Mouse (Mus musculus) thymus, postnatal 10 days (tissue): ENCODE measurements around the gene Gm20388.

ENCODE experiments used
- DNase-seq, 2 experiments: peaks; one replicate each; pipeline ENCODE4 v3.0.0; 2021; ENCODE audit warnings: low spot score in 2 of 2

Gene Gm20388

DNA sequence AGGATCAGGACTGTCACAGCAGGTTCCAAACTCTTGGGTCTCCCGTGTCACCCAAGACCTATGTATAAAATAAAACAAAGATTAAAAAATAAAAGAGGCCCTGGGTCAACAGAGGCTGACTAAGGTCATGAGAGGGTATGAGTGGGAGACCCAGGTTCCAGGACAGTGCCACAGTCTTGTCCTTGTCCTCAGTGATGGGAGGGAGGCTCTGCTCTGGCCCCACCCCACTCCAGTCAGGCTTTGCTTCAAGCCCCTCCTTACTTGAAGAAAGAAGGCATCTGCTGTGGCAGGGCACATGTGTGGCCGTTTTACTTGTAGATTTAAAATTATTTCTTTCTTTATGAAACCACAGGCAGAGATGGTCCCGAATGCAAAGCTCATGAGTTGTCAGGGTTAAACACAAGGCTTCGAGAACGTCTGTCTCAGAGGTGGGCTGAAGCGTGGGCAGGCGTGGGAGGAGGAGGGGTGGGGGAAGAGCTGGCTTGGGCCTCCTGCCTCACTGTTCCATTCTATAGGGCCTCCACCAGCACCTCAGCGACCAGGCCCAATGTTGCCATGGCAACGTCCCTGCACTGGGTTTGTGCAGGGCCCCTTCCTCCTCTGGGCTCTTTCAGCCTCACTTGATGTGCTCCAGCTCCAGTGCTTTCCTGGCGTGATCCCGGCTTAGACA lies 4188.4 kb downstream of the Gm20388 start:
- DNase-seq, result no peak

DNA sequence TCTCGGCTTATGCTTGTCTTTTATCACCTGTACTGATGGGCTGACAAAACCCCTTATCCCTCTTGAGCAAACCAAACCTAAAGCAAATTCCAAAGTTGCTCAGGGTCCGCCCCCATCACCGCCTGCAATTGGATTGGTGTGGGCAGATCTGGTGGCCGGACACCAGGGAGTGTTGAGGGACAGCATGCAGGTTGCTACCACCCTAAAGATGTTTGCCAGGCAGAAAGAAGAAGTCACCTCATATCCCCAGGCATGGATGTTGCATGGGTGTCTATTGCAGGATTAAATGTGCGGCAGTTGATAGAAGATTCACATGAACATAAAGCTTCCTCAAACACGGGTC lies 4189.0 kb downstream of the Gm20388 start:
- no peak for DNase-seq

DNA sequence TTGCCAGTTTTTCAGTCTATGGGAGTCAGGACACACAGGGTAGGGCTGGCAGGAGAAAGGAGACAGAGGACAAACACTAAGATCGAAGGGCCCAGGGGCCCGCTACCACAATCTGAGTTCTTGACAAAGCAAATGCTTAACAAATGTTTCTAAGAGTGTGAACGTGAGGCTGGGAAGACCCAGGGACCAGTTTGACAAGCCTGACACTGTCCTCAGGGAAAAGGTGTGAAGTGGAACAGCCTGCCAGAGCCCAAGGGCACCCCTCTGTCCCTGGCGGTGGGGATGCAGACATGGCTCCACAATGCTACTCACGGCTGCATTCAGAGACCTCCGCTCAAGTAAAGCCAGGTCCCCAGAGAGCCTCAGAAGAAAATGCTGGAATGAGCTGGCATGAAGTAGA lies 4195.2 kb downstream of the Gm20388 start:
- DNase-seq, result no peak

DNA sequence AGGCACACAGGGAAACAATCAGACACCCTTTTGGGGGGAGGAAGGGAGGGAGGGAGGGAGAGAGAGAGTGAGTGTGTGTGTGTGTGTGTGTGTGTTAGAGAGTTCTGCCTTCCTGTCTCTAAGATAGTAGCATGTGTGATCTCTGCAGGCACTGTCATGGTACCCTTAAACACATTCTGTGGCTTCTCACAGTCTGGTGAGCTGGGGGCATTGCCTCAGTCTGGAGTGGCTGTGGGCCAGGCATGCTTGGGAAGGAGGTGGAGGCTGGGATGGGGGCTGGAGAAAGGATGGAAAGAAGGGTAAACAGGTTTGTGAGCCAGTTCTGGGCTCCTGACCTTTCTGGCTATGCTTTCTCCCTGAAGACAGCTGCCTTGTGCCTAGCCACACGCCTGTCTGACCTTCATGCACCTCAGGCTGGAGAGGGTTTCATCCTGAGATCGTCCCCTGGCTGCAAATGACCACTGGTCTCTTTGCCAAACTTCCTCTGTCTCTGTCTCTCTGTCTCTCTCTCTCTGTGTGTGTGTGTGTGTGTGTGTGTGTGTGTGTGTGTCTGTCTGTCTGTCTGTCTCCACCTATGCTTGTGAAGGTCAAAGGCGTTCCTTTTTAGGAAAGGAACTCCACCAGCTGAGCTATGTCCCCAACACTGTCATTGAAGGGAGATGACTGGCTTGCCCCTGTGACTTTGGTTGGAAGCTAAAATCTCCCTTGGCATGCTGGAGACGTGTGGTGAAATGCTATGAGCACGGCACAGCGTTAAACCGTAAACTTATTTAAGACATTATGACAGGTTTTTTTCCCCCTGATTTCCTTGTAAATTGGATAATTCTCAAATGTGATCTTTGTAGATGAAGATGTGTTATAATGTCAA lies 4195.9 kb downstream of the Gm20388 start:
- DNase-seq, result no peak

DNA sequence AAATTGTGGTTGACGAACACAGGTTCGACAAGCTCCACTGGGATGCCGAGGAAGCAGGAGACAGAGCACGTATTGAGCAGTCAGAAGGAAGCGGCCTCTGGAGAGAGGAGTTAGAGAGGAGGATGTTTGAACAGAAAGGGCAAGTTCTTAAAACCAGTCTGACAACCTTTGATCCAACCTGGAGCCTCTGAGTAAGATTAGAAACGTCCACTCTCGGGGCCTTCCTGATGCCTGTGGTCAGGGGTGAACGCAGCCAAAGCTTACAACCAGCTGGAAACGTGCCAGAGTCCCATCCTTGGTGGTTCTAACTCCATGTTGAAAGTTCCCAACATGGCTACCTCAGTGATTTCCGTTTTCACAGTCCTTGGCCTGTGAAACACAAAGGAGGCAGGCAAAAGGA lies 4202.5 kb downstream of the Gm20388 start:
- DNase-seq, result no peak

DNA sequence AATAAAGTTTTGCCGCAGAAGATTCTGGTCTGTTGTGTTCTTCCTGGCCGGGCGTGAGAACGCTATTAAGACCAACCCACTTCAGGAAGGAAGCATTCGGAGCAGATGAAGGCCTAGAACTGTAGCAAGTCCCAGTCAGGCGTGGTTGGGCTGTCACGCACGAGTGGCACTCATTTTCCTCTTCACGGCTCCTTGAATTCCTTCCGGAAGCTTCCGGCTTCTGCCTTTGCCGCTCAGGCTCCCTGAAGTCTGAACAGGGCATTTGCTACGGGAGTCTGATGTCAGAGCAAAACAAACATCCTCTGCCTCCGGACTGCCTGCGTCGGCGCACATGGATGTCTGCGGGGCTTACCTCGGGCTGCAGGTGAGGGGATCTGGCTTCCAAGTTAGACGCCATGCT lies 4214.6 kb downstream of the Gm20388 start:
- DNase-seq, result no peak

DNA sequence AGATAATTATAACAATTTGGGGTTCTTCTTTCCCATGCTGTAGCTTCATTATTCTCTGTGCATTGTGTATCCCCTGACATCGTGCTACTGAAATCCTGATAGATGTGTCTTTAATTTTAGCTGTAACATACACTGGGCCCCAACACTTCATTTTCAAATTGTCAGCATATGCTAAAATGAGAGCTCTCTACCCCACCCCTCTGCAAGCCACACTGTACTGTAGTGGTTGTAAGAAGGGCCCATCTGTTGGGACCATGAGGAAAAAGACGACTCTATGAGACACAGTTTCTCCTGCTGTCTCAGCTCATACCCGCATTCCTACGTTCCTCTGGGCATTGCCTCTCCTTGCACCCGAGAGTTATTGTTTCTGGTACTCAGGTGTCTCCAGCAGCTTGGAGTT lies 4226.6 kb downstream of the Gm20388 start:
- no peak for DNase-seq

DNA sequence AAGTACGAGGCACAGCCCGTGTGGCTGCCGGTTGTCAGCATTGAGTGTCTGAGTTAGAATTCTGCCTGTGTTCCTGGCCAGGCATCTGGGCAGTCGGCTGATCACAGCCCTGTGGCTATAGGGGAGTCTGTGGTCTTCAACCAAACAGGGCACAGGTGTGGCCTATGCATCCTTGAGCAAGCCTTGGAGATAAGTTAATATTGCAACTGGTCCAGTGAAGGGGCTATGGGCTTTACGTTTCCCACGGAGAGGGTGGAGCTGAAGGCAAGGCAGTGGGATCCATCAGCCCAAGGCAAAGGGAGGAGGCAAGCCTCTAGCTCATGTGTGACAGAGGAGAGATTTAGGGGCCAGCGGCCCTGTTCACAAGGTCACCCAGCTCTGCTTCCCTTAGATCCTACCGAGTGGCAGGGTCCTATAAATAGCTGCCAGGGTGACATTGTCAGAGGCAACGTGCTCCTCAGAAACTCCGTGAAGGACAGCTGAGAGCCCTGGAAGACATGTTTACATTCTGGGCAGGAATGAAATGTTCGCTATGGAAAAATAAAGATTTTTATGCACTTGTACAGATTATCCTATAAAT lies 4229.7 kb downstream of the Gm20388 start:
- DNase-seq, result no peak

DNA sequence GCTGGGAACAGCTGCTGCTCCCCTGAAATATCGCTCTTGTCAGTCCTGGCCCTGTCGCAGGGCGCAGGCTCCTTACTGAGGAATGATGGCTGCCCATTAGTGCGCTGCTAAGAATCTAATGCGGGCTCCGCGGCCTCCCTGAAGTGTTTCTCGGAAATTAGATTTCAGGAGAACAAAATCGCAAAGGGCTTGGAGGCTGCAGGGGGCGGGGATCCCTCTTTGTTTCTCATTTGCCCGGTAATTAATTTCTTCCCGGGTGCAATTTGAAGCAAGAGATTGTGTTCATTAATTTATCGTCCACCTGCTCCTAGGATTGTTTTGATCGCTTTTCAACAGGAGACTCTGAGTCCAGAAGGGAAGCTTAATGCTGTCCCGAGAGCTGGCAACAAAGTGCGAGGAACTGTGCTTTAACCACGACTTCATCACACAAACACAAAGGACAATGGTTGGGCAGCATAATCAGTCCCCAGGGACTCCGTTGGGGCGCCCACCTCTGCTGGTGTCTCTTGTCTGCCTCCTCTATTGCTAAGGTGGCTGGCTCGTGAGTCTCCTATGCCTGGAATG lies 4230.3 kb downstream of the Gm20388 start:
- no peak for DNase-seq

DNA sequence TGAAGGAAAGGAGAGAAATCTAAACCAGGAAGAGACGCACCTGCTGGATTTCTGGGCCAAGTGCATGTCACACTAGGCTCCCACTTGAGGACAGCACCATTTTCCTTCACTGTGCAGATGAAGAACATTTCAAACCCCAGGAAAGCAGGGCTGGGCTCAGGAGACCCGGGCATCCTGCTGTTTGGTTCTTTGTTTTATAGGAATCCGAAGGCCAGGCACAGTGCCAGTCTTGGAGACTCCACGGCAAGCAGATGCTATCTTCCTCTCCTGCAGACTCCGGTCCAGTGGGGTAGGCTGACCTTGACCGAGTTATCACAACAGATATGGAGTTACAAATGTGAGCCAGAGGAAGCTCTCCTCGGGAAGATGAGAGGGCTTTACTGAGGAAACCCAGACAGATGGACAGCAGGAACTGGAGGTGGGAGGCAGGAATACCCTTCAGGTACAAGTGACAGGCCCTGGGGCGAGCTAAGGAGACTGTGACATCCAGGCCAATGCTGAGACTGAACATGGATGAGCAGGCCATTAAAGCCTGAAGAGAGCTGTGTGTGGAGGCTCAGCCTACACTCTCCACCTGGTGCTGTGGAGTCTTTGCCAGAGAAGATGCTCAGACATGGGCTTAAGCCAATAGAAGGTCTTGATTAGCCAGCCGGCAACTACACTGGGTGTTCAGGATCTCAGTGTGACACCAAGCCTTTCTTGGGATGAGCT lies 4231.2 kb downstream of the Gm20388 start:
- DNase-seq, result no peak

DNA sequence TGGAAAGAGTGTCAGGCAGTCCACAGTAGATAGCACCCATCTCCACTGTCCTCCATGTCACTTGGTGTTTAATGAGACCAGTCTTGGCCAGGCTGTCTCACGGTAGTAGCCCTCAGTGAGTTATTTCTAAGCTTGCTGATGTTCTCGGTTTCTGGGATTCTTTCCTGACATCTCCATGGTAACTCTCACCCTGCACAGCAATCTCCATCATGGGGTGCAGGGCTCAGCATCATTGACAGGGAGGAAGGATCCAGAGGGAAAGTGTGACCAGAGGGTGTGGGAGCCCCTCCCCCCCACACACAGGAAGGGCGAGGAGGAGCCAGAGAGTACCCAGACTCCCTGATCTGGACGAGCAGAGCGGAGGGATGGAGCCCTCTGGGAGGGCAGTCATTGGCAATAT lies 4232.4 kb downstream of the Gm20388 start:
- no peak for DNase-seq

DNA sequence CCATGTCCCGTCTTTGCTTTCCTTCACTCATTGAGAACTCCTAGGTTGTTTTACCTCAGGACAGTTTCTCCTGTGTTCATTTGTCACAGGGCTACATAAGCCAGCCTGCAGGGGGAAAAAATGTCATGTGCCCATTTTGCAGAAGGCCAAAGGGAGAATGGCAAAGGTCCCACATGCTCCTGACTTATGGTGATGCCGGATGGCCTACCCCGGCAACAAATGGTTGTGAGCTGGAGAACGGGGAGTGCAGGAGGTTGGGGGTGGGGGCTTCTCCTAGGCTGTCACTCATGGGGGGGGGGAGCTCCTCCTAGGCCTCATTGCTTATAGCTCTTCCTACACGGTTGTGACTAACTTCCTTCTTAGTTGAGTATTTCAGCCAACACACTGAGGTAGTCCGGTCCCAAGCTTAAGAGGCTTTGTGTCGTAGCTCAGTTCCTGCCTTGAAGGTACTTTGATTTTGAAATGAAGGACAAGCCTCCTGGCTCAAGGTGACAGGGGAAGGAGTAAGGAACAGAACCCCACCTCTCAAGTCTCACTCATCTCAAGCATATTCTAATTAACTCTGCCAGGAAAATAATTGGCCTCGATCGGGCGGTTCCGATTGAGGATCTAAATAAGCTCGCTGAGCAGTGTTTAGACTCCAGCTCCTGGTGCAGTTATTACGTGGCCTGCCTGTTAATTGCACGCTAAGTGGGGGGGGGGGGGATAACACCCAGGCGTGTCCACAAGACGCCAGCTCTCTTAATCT lies 4233.4 kb downstream of the Gm20388 start:
- no peak for DNase-seq

DNA sequence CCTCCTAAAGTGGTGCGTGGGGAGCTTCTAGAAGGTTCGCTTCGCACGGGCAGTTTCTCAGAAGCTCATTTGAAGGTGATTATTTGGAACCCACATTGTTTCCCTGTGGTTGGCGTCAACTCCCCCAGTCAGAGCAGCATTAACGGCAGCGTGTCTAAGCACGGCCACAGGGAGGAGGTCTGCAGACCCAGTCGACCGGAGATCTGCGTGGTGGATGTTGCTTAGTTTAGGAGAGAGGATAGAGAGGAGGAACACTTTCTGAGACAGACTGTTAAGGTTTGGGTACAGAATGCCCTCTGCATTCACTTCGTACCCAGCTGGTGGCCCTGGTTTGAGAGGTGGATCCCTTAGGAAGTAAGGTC lies 4234.0 kb downstream of the Gm20388 start:
- DNase-seq, result no peak

DNA sequence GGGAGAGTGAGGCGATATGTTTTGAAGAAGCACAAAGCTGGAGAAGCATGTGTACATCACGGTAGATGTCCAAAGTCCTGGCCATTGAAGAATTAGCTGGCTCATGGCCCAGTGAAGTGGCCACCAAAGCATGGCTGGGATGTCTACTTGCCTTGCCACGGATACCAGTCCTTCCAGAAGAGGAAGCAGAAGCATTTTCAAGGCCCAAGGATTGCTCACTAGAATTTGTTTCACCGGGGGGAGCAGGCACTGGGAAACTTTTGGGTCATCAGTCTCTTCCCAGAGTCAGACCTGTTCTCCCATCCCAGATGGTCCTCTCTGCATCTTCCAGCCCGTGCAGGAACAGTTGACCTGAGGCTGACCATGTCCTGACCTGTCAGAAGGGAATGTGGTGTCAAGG lies 4235.6 kb downstream of the Gm20388 start:
- DNase-seq, result no peak

DNA sequence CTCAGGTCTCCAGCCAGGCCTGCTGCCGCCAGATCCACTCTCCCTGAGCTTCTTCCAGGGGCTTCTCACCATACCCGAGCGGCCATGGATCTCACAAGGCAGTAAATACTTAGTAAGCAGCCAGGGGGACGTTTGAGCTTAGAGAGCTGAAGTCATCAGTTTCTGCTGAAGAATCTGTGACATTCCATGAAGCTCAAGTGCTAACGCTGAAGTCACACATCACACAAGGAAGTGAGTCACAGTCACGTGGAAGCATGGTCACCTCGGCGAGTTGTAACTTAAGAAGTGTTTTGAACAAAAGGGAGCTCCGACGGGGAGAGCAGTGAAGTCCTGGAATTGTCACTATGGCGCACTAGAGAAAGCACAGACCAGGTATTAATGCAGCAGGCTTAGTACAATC lies 4239.4 kb downstream of the Gm20388 start:
- no peak for DNase-seq

DNA sequence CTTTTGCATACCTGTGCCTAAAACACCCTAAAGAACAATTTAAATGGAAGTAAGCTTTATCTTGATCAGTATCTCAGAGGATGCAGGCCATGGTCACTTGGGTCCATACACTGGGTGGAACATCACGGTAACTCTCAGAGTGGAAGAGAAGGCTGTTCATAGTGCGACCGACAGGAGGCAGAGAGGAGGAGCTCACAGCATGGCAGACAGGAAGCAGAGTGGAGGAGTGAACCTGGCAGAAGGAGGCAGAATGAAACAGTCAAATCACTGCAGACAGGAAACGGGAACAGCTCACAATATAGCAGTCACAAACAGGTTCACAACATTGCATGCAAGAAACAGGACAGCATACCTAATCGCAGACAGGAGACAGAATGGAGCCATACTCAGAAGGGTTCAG lies 4239.9 kb downstream of the Gm20388 start:
- DNase-seq, result peak in 1 of 2 experiments; percentile 21

DNA sequence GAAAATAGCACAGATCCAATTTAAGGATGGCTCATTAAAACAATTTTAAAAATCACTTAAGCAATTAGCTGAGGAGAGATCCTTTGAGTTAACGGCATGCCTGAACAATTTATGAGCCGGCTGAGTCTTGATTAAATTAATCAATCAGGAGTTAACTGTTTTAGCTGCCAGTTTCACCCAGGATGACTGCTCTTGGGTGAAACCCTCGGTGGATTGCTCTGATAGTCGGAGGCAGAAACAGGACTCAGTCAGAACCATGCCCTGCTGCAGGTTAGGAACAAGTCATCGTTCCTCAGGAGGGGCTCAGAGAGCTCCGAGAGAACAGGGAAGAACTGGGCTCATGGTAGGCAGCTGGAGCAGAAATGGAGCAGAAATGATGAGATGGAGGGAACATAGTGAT lies 4241.2 kb downstream of the Gm20388 start:
- DNase-seq, result no peak

DNA sequence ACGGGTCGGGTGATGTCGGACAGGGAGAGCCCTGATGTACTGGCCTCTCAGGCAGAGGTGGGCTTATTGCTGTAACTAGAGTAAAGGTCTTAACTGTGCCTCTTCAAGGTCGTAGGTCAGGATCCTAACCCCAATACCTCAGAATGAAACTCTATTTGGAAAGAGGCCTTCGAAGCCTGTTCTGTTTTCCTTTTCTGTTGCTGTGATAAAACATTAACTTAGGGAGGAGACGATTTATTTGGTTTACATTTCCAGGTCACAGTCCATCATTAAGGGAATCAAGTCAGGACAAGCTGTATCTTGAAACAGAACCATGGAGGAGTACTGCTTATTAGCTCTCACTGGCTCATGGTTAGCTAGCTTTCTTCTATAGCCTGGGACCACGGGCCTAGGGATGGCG lies 4242.1 kb downstream of the Gm20388 start:
- no peak for DNase-seq

DNA sequence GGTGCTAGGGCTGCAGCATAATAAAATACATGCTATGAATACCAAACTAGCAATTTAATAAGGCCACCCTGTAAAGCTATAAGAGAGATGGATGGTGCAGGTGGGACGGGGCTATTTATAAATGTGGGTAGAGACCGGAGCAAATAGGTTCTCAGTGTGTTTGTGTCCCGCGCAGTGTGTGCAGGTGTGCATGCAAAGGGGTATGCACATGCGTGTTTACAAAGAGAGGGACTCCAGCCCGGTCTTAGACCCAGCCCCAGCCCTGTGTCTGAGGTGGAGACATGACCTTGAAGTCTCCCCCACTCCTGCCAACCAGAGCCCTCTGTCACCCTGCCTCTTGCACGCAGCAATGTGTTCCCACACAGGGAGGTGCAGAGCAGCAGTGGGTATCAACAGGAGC lies 4245.7 kb downstream of the Gm20388 start:
- DNase-seq, result no peak

DNA sequence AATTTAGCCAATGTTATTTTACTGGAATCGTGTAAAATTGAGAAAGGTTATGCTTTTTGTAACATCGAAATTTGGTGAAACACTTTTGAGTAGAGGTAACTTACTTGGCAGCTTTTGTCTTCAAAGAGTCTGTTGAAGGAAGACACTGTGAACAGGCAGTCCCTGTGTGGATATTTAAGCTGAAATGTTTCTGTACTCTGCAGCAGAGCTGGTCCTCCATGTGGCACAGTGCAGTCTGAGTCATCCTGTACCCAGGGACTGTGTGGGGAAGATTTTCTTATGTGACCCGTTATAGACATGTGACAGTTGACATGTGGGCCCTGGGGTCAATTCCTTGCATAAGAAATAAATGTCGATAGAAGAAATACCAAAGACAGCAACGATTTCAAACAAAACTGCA lies 4251.0 kb downstream of the Gm20388 start:
- no peak for DNase-seq

DNA sequence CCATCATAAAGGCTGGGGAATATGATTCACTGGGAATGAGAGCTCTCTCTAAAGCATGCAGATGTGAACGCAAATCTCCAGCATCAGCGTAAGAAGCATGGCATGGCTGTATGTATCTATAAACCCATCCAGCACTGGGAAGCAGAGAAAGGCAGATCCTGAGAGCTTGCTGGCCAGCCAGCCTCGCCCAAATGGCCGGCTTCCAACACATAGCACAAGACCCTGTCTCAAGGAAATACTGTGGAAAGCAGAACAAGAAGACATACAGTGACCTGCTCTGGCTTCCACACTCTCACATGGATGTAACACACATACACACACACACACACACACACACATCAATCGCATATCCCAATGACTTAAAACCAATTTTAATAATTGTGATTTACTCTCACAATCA lies 4252.6 kb downstream of the Gm20388 start:
- no peak for DNase-seq

DNA sequence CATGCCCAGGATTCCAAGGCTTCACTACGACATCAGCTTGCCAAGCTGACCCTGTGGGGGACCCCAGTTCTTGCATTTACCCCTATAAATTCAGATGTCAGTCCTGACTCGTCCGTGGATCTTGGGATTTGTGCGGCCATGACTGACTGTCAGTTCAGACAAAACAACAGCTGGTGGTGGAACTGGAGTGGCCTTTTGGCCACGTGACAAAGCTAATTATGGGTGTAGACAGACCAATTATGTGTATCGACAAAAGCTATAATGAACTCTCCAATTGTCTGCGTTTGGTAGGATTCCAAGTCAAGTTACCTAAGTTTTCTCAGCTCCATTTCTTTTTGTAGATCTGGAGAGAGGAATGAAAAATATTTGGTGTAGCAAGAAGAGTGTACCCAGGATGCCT lies 4259.1 kb downstream of the Gm20388 start:
- no peak for DNase-seq
